Mouse (Mus musculus) cerebellum, postnatal 25 days (tissue): ENCODE data around the gene Olfr628.
"Not testable (repeated sequence)": the region's sequence is repeated elsewhere in the genome, so short reads cannot be mapped to it uniquely, and the experiment has no call there.

ENCODE experiments used
- DNase-seq, 2 experiments: peaks; one replicate each; pipeline ENCODE4 v3.0.0; 2021; ENCODE audit warnings: mixed read lengths in 2 of 2

The Olfr628 gene

GRCm38 (mm10) chr7:103730074-103730473 lies at the start of gene Olfr628:
TSS of gene Olfr628 (plus strand) at chr7:103730374.
- no peak for DNase-seq

GRCm38 (mm10) chr7:103682420-103682819 lies 47.8 kb upstream of the Olfr628 start, which contains the start of gene Olfr625-ps1:
TSS of gene Olfr625-ps1 (plus strand) at chr7:103682720.
- DNase-seq, result no peak

- DNase-seq, result no peak
Observed at GRCm38 (mm10) chr7:103699469-103699868, 30.7 kb upstream of the Olfr628 start.

- no peak for DNase-seq
Observed at GRCm38 (mm10) chr7:103712024-103712423, 18.1 kb upstream of the Olfr628 start.

- DNase-seq, result no peak
Observed at GRCm38 (mm10) chr7:103714371-103714770, 15.8 kb upstream of the Olfr628 start, which contains the start of gene Olfr243. TSS of gene Olfr243 (plus strand) at chr7:103714671.

- DNase-seq, result not testable (repeated sequence)
Observed at GRCm38 (mm10) chr7:103716398-103716797, 13.8 kb upstream of the Olfr628 start.

GRCm38 (mm10) chr7:103744843-103745242 lies 14.7 kb downstream of the Olfr628 start, which contains the start of gene Olfr629:
TSS of gene Olfr629 (minus strand) at chr7:103744943.
- no peak for DNase-seq

- no peak for DNase-seq
Observed at GRCm38 (mm10) chr7:103757233-103757632, 27.1 kb downstream of the Olfr628 start, which contains the start of gene Olfr630. TSS of gene Olfr630 (minus strand) at chr7:103757333.

- not testable (repeated sequence) for DNase-seq
Observed at GRCm38 (mm10) chr7:103762212-103762611, 32.0 kb downstream of the Olfr628 start.

GRCm38 (mm10) chr7:103767687-103768086 lies 37.5 kb downstream of the Olfr628 start:
- not testable (repeated sequence) for DNase-seq

GRCm38 (mm10) chr7:103771494-103771893 lies 41.3 kb downstream of the Olfr628 start, which contains the start of gene Olfr69:
TSS of gene Olfr69 (minus strand) at chr7:103771594.
- DNase-seq, result no peak

GRCm38 (mm10) chr7:103777652-103778051 lies 47.5 kb downstream of the Olfr628 start:
- not testable (repeated sequence) for DNase-seq

- DNase-seq, result no peak
Observed at GRCm38 (mm10) chr7:103779598-103779997, 49.4 kb downstream of the Olfr628 start, which contains the start of gene Olfr68. TSS of gene Olfr68 (minus strand) at chr7:103779698.
